Mouse (Mus musculus) stomach, embryonic 16.5 days (tissue): ENCODE measurements around the gene Ppp1r12b. TPM values are rescaled to one million over a fixed set of nuclear protein-coding genes. Genes with fewer than 3 reads are reported as not detected.
"Not testable (repeated sequence)": the region's sequence is repeated elsewhere in the genome, so short reads cannot be mapped to it uniquely, and the experiment has no call there.

Source experiments
- ATAC-seq: fragments of 200-750 bp; cut with Nextera tagmentation; 2 replicates; pipeline ENCODE4 v1.8.0; 2017; ENCODE audit warnings: moderate number of reproducible peaks, moderate TSS enrichment; ENCODE audit not compliant: insufficient read depth, low FRiP score
- H3K27ac ChIP-seq: fragments of 300-500 bp; sonication (generic); 2 replicates; pipeline ENCODE4 v1.5.1; 2014; ENCODE audit warnings: low read length
- H3K27me3 ChIP-seq: fragments of 300-500 bp; sonication (generic); 2 replicates; pipeline ENCODE4 v1.6.1; 2014; ENCODE audit warnings: low read length, control low read depth, mixed read lengths; ENCODE audit not compliant: control insufficient read depth, insufficient read depth
- H3K36me3 ChIP-seq: fragments of 300-500 bp; sonication (generic); 2 replicates; pipeline ENCODE4 v1.6.1; 2014; ENCODE audit warnings: low read length; ENCODE audit not compliant: control insufficient read depth, insufficient read depth
- H3K4me1 ChIP-seq: fragments of 300-500 bp; sonication (generic); 2 replicates; pipeline ENCODE4 v1.6.1; 2014; ENCODE audit warnings: low read length, control low read depth, mixed read lengths; ENCODE audit not compliant: control insufficient read depth, insufficient read depth
- H3K4me2 ChIP-seq: fragments of 300-500 bp; sonication (generic); 2 replicates; pipeline ENCODE4 v1.6.1; 2014; ENCODE audit warnings: low read depth, low read length, mixed read lengths
- H3K4me3 ChIP-seq: fragments of 300-500 bp; sonication (generic); replicated peaks from 2 replicates; pipeline ENCODE4 v1.5.1; 2014; ENCODE audit warnings: mild to moderate bottlenecking, low read length
- H3K9ac ChIP-seq: fragments of 300-500 bp; sonication (generic); 2 replicates; pipeline ENCODE4 v1.6.1; 2014; ENCODE audit warnings: low read length
- H3K9me3 ChIP-seq: fragments of 300-500 bp; sonication (generic); replicated peaks from 2 replicates; pipeline ENCODE4 v1.6.1; 2016; ENCODE audit warnings: low read length, control low read depth; ENCODE audit not compliant: control insufficient read depth
- WGBS: fragments of 180-500 bp; shearing (Covaris S2); extraction: QIAGEN DNeasy Blood & Tissue Kit; methylation state at CpG from one replicate; pipeline ENCODE4 v1.1.7; 2014; 5-methylcytosine and 5-hydroxymethylcytosine counted together
- polyA plus RNA-seq: library from polyadenylated mRNA; unstranded; fragments of >200 nt; fragmentation: Nextera tagmentation; extraction: Ambion mirVana; gene quantifications from 2 replicates; pipeline ENCODE4 v1.2.1, GENCODE M21; 2015

The Ppp1r12b gene
- polyA plus RNA-seq, 1 experiment from 2014 or later, result 24.5 TPM

GRCm38 (mm10) chr1:134852797-134853196, 102.9 kb downstream of the Ppp1r12b start:
- Histone ChIP-seq H3K9ac (no peak overlapping the region), H3K27me3 (no peaks in the 10 kb centered on the region), H3K4me3 (no peak overlapping the region), H3K9me3 (no peaks in the 10 kb centered on the region), H3K4me2 (no peak overlapping the region), H3K4me1 (no peaks in the 10 kb centered on the region), H3K27ac (no peak overlapping the region), H3K36me3 (no peaks in the 10 kb centered on the region)
- 86% methylated on average over 3 of the region's 3 CpGs for WGBS
- no peak for ATAC-seq

- no peak overlapping the region for H3K27ac ChIP-seq
Measured at GRCm38 (mm10) chr1:134851211-134851610, 104.5 kb downstream of the Ppp1r12b start.

GRCm38 (mm10) chr1:134850361-134850760, 105.4 kb downstream of the Ppp1r12b start:
- H3K9me3 ChIP-seq, result no peaks in the 10 kb centered on the region
- no peak for ATAC-seq
- no peak overlapping the region for H3K9ac ChIP-seq
- no peaks in the 10 kb centered on the region for H3K4me1 ChIP-seq
- no peak overlapping the region for H3K4me3 ChIP-seq
- WGBS, result 89% methylated on average over 3 of the region's 3 CpGs
- H3K27me3 ChIP-seq, result no peaks in the 10 kb centered on the region
- H3K4me2 ChIP-seq, result no peak overlapping the region
- H3K36me3 ChIP-seq, result no peaks in the 10 kb centered on the region
- no peak overlapping the region for H3K27ac ChIP-seq

More at GRCm38 (mm10) chr1:134851211-134851610, 104.5 kb downstream of the Ppp1r12b start:
- Histone ChIP-seq H3K27me3 (no peaks in the 10 kb centered on the region), H3K9me3 (no peaks in the 10 kb centered on the region), H3K9ac (no peak overlapping the region), H3K4me2 (no peak overlapping the region), H3K36me3 (no peaks in the 10 kb centered on the region), H3K4me3 (no peak overlapping the region), H3K4me1 (no peaks in the 10 kb centered on the region)
- WGBS, result 91% methylated on average over 5 of the region's 5 CpGs
- peak; percentile 50; the same call in 1 of the 2 replicates for ATAC-seq

GRCm38 (mm10) chr1:134847851-134848250, 107.9 kb downstream of the Ppp1r12b start:
- H3K4me2 ChIP-seq, result no peak overlapping the region
- H3K27ac ChIP-seq, result no peak overlapping the region
- no peak overlapping the region for H3K4me3 ChIP-seq
- no peaks in the 10 kb centered on the region for H3K27me3 ChIP-seq
- no peaks in the 10 kb centered on the region for H3K4me1 ChIP-seq
- WGBS, result 80% methylated on average over 9 of the region's 9 CpGs
- H3K9me3 ChIP-seq, result no peaks in the 10 kb centered on the region
- H3K9ac ChIP-seq, result no peak overlapping the region
- ATAC-seq, result no peak
- no peaks in the 10 kb centered on the region for H3K36me3 ChIP-seq

- ATAC-seq, result no peak
- H3K9ac ChIP-seq, result no peak overlapping the region
- no peaks in the 10 kb centered on the region for H3K27me3 ChIP-seq
- H3K9me3 ChIP-seq, result no peaks in the 10 kb centered on the region
- no peak overlapping the region for H3K4me2 ChIP-seq
- H3K4me1 ChIP-seq, result no peaks in the 10 kb centered on the region
- no peak overlapping the region for H3K4me3 ChIP-seq
- H3K36me3 ChIP-seq, result no peaks in the 10 kb centered on the region
- no peak overlapping the region for H3K27ac ChIP-seq
- 77% methylated on average over 10 of the region's 10 CpGs for WGBS
Measured at GRCm38 (mm10) chr1:134846295-134846988, 109.3 kb downstream of the Ppp1r12b start.

- H3K4me1 ChIP-seq, result no peaks in the 10 kb centered on the region
- 86% methylated on average over 6 of the region's 6 CpGs for WGBS
- no peak overlapping the region for H3K4me2 ChIP-seq
- no peak overlapping the region for H3K4me3 ChIP-seq
- ATAC-seq, result no peak
- H3K9me3 ChIP-seq, result no peaks in the 10 kb centered on the region
- H3K9ac ChIP-seq, result no peak overlapping the region
- no peak overlapping the region for H3K27ac ChIP-seq
- no peaks in the 10 kb centered on the region for H3K27me3 ChIP-seq
- H3K36me3 ChIP-seq, result no peaks in the 10 kb centered on the region
Measured at GRCm38 (mm10) chr1:134843369-134843768, 112.4 kb downstream of the Ppp1r12b start.

- 81% methylated on average over 10 of the region's 10 CpGs for WGBS
- Histone ChIP-seq H3K4me3 (no peak overlapping the region), H3K9ac (no peak overlapping the region), H3K36me3 (no peaks in the 10 kb centered on the region; the same call in 1 of the 2 replicates), H3K4me2 (no peak overlapping the region), H3K27ac (no peak overlapping the region), H3K4me1 (no peaks in the 10 kb centered on the region), H3K9me3 (no peaks in the 10 kb centered on the region), H3K27me3 (no peaks in the 10 kb centered on the region)
- no peak for ATAC-seq
Measured at GRCm38 (mm10) chr1:134836909-134837480, 118.7 kb downstream of the Ppp1r12b start.

DNA sequence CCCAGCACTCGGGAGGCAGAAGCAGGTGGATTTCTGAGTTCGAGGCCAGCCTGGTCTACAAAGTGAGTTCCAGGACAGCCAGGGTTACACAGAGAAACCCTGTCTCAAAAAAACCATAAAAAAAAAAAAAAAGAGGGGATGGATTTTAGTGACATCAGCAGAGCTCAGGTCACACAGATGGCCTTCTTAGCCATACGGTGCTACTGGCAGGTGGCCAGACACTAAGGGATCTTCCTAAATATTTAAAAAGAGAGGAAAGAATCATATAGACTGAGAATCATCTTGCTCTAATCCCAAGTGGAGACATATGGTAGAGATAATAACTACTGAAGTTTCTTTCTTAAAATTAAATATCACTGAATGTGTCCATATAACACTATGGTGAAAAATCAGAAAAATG, 124.9 kb downstream of the Ppp1r12b start:
- H3K27ac ChIP-seq, H3K4me2 ChIP-seq, H3K36me3 ChIP-seq, H3K9ac ChIP-seq, ATAC-seq, H3K9me3 ChIP-seq, H3K27me3 ChIP-seq, H3K4me3 ChIP-seq, H3K4me1 ChIP-seq: not testable (repeated sequence)
- WGBS, result 72% methylated on average over 3 of the region's 3 CpGs

DNA sequence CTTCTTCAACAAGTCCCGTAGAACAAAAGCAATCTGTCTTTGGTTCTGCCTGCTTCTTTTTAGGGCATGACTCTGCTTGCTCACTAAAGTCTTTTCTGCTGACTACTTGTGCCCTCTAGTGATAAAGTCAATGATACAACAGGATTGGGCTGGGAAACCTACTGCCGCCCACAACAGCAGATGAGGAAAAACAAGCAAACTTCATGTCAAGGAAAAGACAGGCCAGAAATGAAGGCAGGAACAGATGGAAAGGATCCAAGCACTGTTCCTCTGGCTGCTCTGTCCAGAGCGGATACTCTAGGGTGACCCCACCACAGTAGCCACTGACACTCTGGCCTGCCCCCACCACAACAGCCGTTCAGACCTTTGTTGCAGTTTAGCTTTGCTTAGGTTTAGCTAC, 126.1 kb downstream of the Ppp1r12b start:
- Histone ChIP-seq H3K4me1 (peaks cover 3% of the 10 kb centered on the region; the same call in 1 of the 2 replicates), H3K27me3 (no peaks in the 10 kb centered on the region), H3K4me3 (no peak overlapping the region), H3K9me3 (no peaks in the 10 kb centered on the region), H3K27ac (no peak overlapping the region; the same call in 1 of the 2 replicates), H3K4me2 (no peak overlapping the region), H3K36me3 (no peaks in the 10 kb centered on the region), H3K9ac (no peak overlapping the region)
- ATAC-seq, result peak; percentile 66
- WGBS, result 36% methylated on average over 4 of the region's 4 CpGs
